Mouse (Mus musculus): ENCODE measurements around the gene Trpd52l3.

The Trpd52l3 gene

DNA sequence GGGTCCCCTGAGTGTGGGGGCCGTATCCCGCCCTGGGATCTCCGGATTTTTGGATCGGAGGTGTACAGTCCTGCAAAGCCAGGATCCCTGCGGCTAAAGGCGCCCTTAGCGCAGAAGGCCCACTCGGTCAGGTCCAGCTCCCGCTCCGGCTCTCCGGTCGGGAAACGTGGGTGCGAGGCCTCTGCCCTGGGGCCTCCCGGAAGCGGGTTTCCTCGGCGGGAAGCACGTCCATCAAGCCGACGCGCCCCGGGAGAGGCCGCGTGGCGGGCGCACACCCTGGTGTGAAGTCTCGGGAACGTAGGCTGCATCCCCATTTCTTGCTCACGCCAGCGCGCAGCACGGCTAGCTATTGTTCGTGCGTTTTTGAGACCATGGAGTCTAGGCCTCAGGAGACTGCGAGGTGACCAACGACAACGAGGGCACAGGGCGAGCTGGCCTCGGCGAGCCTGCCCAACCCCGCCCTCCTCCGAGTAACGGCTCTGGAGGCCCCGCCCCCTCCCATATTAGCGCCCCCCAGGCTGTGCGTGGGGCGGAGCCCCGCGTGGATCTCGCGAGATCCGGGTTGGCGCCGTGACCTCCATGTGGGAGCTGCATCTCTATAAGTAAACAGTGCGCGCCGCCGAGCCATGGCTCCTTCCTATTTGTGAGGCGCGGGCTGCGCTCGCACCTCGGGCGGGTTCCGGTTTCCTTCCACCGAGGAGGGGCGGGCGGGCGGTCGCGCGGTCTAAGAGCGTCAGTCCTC is 26.5 kb downstream of the Trpd52l3 start, which contains the start of gene Uhrf2:
Gene Uhrf2, plus strand, starts transcription at position 620 of the 742 bp plus-strand sequence.
- in situ Hi-C loops (cut with MboI) = no loop called here

DNA sequence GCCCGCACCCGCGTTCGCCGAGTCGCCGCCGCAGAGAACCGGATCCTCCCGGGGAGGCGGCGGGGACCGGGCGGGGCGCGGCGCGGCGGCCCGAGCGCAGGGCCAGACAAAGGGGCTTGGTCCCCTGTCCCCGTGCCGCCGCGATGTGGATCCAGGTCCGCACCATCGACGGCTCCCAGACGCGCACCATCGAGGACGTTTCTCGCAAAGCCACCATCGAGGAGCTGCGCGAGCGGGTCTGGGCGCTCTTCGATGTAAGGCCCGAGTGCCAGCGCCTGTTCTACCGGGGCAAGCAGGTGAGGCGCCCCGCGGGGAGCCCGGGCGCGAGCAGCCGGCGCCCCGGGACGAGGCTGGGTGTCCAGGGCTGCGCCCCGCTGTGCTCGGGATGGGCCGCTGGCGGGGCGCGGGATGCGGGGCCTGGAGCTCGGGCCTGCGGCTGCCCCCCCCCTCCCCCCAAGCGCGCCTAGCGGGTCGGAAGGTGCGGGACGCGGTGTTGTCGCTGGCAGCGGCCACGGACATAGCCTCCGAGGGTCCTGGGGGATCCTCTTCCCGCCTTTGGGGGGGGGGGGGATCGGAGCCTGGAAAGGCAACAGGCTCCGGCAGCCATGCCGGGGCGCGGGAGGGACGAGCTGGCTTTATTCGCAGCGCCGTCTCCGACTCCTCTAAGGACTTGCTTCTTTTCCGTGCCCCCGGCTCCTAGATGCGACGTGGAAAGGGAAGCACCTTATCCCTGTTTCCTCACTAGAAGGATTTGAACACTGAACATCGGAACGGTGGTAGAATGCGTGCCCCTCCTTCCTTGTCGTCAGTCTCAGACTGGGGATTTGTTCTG is 27.3 kb downstream of the Trpd52l3 start:
- in situ Hi-C loops (cut with MboI) = no loop called here

- in situ Hi-C loops (cut with MboI) = no loop called here
Measured at GRCm38 (mm10) chr19:30031468-30031931, 27.9 kb downstream of the Trpd52l3 start.

DNA sequence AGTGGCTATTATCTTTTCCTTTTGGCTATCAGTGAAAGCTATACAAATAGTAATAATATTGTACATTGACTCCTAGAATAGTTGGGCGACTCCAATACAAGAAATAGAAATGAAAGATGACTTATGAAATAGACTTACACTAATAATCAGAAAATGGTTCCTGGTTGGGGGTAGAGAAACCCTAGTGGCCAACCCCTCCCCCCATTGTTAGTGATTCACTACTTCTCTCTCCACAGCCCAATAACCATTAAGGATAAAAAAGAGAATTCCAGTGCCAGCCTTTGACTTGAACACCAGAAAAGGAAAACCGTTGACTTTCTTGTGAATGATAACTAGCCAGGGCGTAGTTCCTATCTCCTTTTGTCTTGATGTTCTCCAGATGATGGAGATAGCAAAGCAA is 28.6 kb downstream of the Trpd52l3 start:
- in situ Hi-C loops (cut with MboI) = no loop called here

DNA sequence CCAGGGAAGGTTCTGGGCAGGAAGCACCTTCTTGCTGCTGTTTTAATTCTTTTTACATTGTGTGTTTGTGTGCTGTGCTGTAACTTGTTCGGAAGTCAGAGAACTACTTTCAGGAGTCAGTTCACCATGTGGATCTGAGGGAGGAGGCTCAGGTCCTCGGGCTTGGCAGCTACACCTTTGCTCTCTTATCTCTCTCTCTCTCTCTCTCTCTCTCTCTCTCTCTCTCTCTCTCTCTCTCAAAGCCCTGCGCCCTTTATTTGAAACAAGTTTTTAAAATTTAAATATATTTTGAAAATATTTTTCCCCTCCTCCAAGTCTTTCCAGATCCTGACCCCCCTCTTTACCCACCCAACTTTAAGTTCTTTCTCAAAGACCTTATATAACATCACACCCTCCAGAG is 31.8 kb downstream of the Trpd52l3 start:
- in situ Hi-C loops (cut with MboI) = no loop called here

DNA sequence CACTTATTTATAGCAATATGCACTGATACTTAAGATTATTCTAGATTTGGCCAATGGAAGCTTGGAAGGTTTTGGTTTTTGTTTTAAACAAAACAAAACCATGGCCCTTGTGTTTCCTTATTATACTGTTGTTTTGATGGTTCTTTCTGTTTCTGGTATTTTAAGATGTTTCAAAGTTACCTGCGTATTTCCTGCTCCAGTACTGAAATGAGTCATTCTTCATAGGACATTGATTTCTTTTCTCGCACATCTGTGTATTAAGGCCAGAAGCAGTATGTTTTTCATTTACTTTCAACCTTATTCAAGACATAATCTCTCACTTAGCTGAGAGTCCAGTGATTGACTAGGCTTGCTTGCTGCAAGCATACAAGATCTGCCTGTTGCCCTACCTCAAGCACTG is 40.1 kb downstream of the Trpd52l3 start:
- in situ Hi-C loops (cut with MboI) = no loop called here

- in situ Hi-C loops (cut with MboI) = no loop called here
Measured at GRCm38 (mm10) chr19:30044630-30045029, 41.0 kb downstream of the Trpd52l3 start.

DNA sequence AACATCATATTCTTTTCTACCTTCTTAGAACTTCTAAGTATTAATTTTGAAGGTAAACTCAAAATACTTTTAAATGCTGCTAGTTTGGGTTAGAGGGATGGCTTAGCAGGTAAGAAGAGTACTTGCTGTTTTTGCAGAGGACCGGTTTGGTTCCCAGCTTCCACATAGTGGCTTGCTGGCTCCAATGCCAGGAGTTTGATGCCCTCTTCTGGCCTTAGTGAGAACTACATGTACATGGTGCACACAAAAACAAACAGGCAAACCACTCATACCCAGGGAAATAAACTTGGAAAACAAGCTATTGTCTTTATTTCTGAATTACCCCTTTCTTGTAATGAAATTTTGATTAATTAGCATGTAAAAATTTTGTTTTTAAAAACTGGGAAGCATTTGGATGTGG is 42.3 kb downstream of the Trpd52l3 start:
- in situ Hi-C loops (cut with MboI) = no loop called here

DNA sequence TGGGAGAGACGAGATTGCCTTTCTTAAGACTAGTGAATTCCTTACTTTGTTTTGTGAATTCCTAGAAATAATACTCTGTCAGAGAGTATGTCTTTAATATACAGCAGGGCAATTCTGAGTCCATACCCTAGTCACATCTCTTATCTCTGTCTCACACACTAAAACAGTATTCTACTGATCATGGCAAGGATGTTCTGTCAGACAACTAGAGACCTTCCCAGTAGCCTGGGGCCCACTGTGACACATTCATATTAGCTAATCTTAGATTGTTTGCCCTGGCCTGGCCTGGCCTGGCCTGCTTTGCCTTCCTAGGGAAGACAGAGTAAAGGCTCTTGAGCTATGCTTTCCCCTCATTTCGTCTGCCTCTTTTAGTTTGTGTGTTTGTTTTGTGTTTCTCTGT is 47.0 kb downstream of the Trpd52l3 start:
- in situ Hi-C loops (cut with MboI) = no loop called here

GRCm38 (mm10) chr19:30051479-30051878 is 47.9 kb downstream of the Trpd52l3 start:
- in situ Hi-C loops (cut with MboI) = no loop called here

DNA sequence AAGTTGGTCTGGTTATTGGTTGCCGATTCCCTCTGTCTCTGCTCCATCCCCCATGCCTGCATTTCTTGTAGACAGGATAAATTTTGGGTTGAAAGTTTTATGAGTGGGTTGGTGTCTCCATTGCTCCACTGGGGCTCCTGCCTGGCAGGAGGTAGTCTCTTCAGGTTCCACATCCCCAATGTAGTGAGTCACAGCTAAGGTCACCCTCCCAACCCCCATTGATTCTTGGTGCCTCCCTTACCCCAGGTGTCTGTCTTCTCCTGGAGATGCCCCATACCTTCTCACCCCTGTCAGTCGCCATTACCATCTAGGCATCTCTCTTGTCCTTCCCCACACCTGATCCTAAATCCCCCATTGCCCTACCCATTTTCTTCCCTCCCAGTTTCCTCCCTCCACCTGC is 50.6 kb downstream of the Trpd52l3 start:
- in situ Hi-C loops (cut with MboI) = no loop called here

Measured in mature B cell (primary cell).